9 mouse cellular contexts compared by ENCODE assay signal in genomic region chr7:19307739-19308453, GRCm38 (mm10). TPM values are rescaled to one million over a fixed set of nuclear protein-coding genes. Genes with fewer than 3 reads are reported as not detected.
A peak's percentile ranks its signal among the peaks of the same experiment; 100 is the strongest.
DNase-seq lines count a peak whose midpoint lies in the region; ATAC-seq and TF ChIP-seq lines count a peak whose summit lies in the region.
"Had no signal": no experiment of that assay in that cellular context is flagged by ENCODE, and none has a peak within 500 bp of the region (broad histone marks: within the 10 kb centered on the region; RNA-seq: fewer than 3 reads in every experiment).

No protein-coding gene starts in this region.

- peak overlapping the region; percentile 82 for H3K27ac ChIP-seq in embryonic facial prominence, embryonic 13.5 days
- H3K27ac ChIP-seq in limb, embryonic 14.5 days (replicated peaks; ENCODE audit: low read depth, low read length) = peak overlapping the region; percentile 71
- H3K27ac ChIP-seq in midbrain, embryonic 13.5 days = peak overlapping the region; percentile 49; the same call in 1 of the 2 replicates
- H3K27ac ChIP-seq in stomach, postnatal 0 days (replicated peaks) = peak overlapping the region; percentile 78

- peak overlapping the region; percentile 66 for H3K9ac ChIP-seq in embryonic facial prominence, embryonic 13.5 days
- H3K9ac ChIP-seq in limb, embryonic 14.5 days (ENCODE audit: low read depth, low read length, severe bottlenecking) = peak overlapping the region; percentile 64; the same call in 1 of the 2 replicates
- peak overlapping the region; percentile 36 for H3K9ac ChIP-seq in midbrain, embryonic 13.5 days (replicated peaks)
- H3K9ac ChIP-seq in stomach, postnatal 0 days (ENCODE audit: low read length) = peak overlapping the region; percentile 61

- H3K4me1 ChIP-seq in embryonic facial prominence, embryonic 13.5 days = peaks cover 39% of the 10 kb centered on the region
- H3K4me1 ChIP-seq in limb, embryonic 14.5 days (ENCODE audit: control insufficient read depth, insufficient read depth, low read length) = peaks cover 20% of the 10 kb centered on the region
- H3K4me1 ChIP-seq in midbrain, embryonic 13.5 days (replicated peaks) = peaks cover 43% of the 10 kb centered on the region
- H3K4me1 ChIP-seq in stomach, postnatal 0 days (replicated peaks; ENCODE audit: control insufficient read depth, insufficient read depth) = peaks cover 8% of the 10 kb centered on the region; the same call in 1 of the 2 replicates

- TF ChIP-seq POLR2A in limb, embryonic 14.5 days (IDR thresholded peaks at IDR 0.05; ENCODE audit: borderline replicate concordance, extremely low read depth, insufficient read depth, insufficient read length) = no peak

- 1% methylated on average over 18 of the region's 18 CpGs for WGBS in embryonic facial prominence, embryonic 13.5 days
- 2% methylated on average over 16 of the region's 18 CpGs for WGBS in limb, embryonic 14.5 days
- under 1% methylated on average over 17 of the region's 18 CpGs for WGBS in midbrain, embryonic 13.5 days
- WGBS in stomach, postnatal 0 days = 3% methylated on average over 15 of the region's 18 CpGs

- no peaks in the 10 kb centered on the region for H3K36me3 ChIP-seq in embryonic facial prominence, embryonic 13.5 days
- H3K36me3 ChIP-seq in limb, embryonic 14.5 days (ENCODE audit: control insufficient read depth, insufficient read depth, low read length) = no peaks in the 10 kb centered on the region
- H3K36me3 ChIP-seq in midbrain, embryonic 13.5 days = no peaks in the 10 kb centered on the region
- no peaks in the 10 kb centered on the region for H3K36me3 ChIP-seq in stomach, postnatal 0 days (ENCODE audit: control insufficient read depth, insufficient read depth, low read length)

- TF ChIP-seq EP300 in stomach, postnatal 0 days (optimal IDR thresholded peaks at IDR 0.05) = no peak

- H3K4me3 ChIP-seq in embryonic facial prominence, embryonic 13.5 days = peak overlapping the region; percentile 66
- peak overlapping the region; percentile 57 for H3K4me3 ChIP-seq in limb, embryonic 14.5 days (replicated peaks; ENCODE audit: low read length)
- peak overlapping the region; percentile 49 for H3K4me3 ChIP-seq in midbrain, embryonic 13.5 days (replicated peaks)
- H3K4me3 ChIP-seq in stomach, postnatal 0 days (ENCODE audit: low read depth, low read length) = peak overlapping the region; percentile 60

- H3K27me3 ChIP-seq in embryonic facial prominence, embryonic 13.5 days = peaks cover 54% of the 10 kb centered on the region
- H3K27me3 ChIP-seq in limb, embryonic 14.5 days (ENCODE audit: control insufficient read depth, insufficient read depth, low read length) = peaks cover 46% of the 10 kb centered on the region
- peaks cover 68% of the 10 kb centered on the region for H3K27me3 ChIP-seq in midbrain, embryonic 13.5 days
- H3K27me3 ChIP-seq in stomach, postnatal 0 days (ENCODE audit: control insufficient read depth, insufficient read depth, low read length) = peaks cover 3% of the 10 kb centered on the region; the same call in 1 of the 2 replicates

- TF ChIP-seq CTCF in stomach, postnatal 0 days (IDR thresholded peaks at IDR 0.05; ENCODE audit: low read depth) = peak; percentile 38

- peak; percentile 80 for DNase-seq in CD4-positive helper T cell, adult 2 months (ENCODE audit: low read depth, low spot score)
- peak; percentile 52 to 62 for DNase-seq in adrenal gland, adult 18-20 months (ENCODE audit: low spot score in 2 of 2)
- peak; percentile 82 to 84 for DNase-seq in heart, adult 9 months (ENCODE audit: low spot score in 2 of 2)
- DNase-seq in kidney, adult 9 months = peak; percentile 79
- peak; percentile 81 for DNase-seq in limb, embryonic 14.5 days (ENCODE audit: low spot score)
- peak; percentile 72 for DNase-seq in stomach, postnatal 0 days (ENCODE audit: low spot score)

- ATAC-seq in embryonic facial prominence, embryonic 13.5 days (ENCODE audit: insufficient number of reproducible peaks, insufficient read depth, low FRiP score, low TSS enrichment, low read depth) = 0 out of 2 replicates have a peak, but pooled peaks have one; percentile 50
- peak; percentile 60 for ATAC-seq in limb, embryonic 14.5 days (ENCODE audit: low FRiP score, low read depth)
- peak; percentile 65 for ATAC-seq in midbrain, embryonic 13.5 days
- ATAC-seq in stomach, postnatal 0 days (ENCODE audit: low FRiP score, low TSS enrichment) = peak; percentile 50

- H3K9me3 ChIP-seq in embryonic facial prominence, embryonic 13.5 days = no peaks in the 10 kb centered on the region
- no peaks in the 10 kb centered on the region for H3K9me3 ChIP-seq in limb, embryonic 14.5 days (ENCODE audit: control insufficient read depth, low read length)
- H3K9me3 ChIP-seq in midbrain, embryonic 13.5 days = no peaks in the 10 kb centered on the region
- H3K9me3 ChIP-seq in stomach, postnatal 0 days (ENCODE audit: control insufficient read depth, low read length) = no peaks in the 10 kb centered on the region

- H3K4me2 ChIP-seq in embryonic facial prominence, embryonic 13.5 days = peak overlapping the region; percentile 99
- peak overlapping the region; percentile 92 for H3K4me2 ChIP-seq in limb, embryonic 14.5 days (replicated peaks; ENCODE audit: low read depth, low read length, severe bottlenecking)
- H3K4me2 ChIP-seq in midbrain, embryonic 13.5 days (replicated peaks) = peak overlapping the region; percentile 81
- peak overlapping the region; percentile 99 for H3K4me2 ChIP-seq in stomach, postnatal 0 days (replicated peaks; ENCODE audit: low read depth)

RNA-seq across cellular contexts. Expression of gene Fosb, which starts 2.0 kb away (rescaled TPM):
- total RNA-seq in adrenal gland, adult 18-20 months (2021) = 10 to 100 TPM; 15.9 to 23.2 TPM
- polyA plus RNA-seq in embryonic facial prominence, embryonic 13.5 days (2015; fragmentation: Nextera tagmentation; extraction: Ambion mirVana) = 0.06 and 0.23 TPM in 2 replicates
- 0.69 and 0.88 TPM in 2 replicates for polyA plus RNA-seq in limb, embryonic 14.5 days (2012; rRNA removed)
- 0.14 and 0.28 TPM in 2 replicates for polyA plus RNA-seq in limb, embryonic 14.5 days (2014; fragmentation: Nextera tagmentation; extraction: Ambion mirVana)
- not detected in 2 replicates for polyA plus RNA-seq in midbrain, embryonic 13.5 days (2015; fragmentation: Nextera tagmentation; extraction: Ambion mirVana)
- 0.21 and 0.38 TPM in 2 replicates for polyA plus RNA-seq in stomach, postnatal 0 days (2015; fragmentation: Nextera tagmentation; extraction: Ambion mirVana)

RNA-seq across cellular contexts. Expression of gene Rtn2, which starts 25.5 kb away (rescaled TPM):
- 1 to 10 TPM; 5.0 to 8.6 TPM for total RNA-seq in adrenal gland, adult 18-20 months (2021)
- polyA plus RNA-seq in embryonic facial prominence, embryonic 13.5 days (2015; fragmentation: Nextera tagmentation; extraction: Ambion mirVana) = 10.2 and 11.7 TPM in 2 replicates
- polyA plus RNA-seq in limb, embryonic 14.5 days (2012; rRNA removed) = 44.3 and 59.4 TPM in 2 replicates
- polyA plus RNA-seq in limb, embryonic 14.5 days (2014; fragmentation: Nextera tagmentation; extraction: Ambion mirVana) = 22.5 and 30.6 TPM in 2 replicates
- 97.4 and 102 TPM in 2 replicates for polyA plus RNA-seq in midbrain, embryonic 13.5 days (2015; fragmentation: Nextera tagmentation; extraction: Ambion mirVana)
- polyA plus RNA-seq in stomach, postnatal 0 days (2015; fragmentation: Nextera tagmentation; extraction: Ambion mirVana) = 10.1 and 12.1 TPM in 2 replicates

RNA-seq across cellular contexts. Expression of gene Ppm1n, which starts 28.0 kb away (rescaled TPM):
- not detected for total RNA-seq in adrenal gland, adult 18-20 months (2021)
- polyA plus RNA-seq in embryonic facial prominence, embryonic 13.5 days (2015; fragmentation: Nextera tagmentation; extraction: Ambion mirVana) = not detected in 2 replicates
- polyA plus RNA-seq in limb, embryonic 14.5 days (2012; rRNA removed) = not detected in 2 replicates
- not detected in 2 replicates for polyA plus RNA-seq in limb, embryonic 14.5 days (2014; fragmentation: Nextera tagmentation; extraction: Ambion mirVana)
- polyA plus RNA-seq in midbrain, embryonic 13.5 days (2015; fragmentation: Nextera tagmentation; extraction: Ambion mirVana) = 0.34 and 0.88 TPM in 2 replicates
- polyA plus RNA-seq in stomach, postnatal 0 days (2015; fragmentation: Nextera tagmentation; extraction: Ambion mirVana) = 0.17 and 0.21 TPM in 2 replicates
- total RNA-seq: gastrocnemius, postnatal 4 days had no signal

RNA-seq across cellular contexts. Expression of gene Vasp, which starts 36.3 kb away (rescaled TPM):
- 10 to 100 TPM; 42.9 to 56.4 TPM for total RNA-seq in adrenal gland, adult 18-20 months (2021)
- 57.3 and 64.0 TPM in 2 replicates for polyA plus RNA-seq in embryonic facial prominence, embryonic 13.5 days (2015; fragmentation: Nextera tagmentation; extraction: Ambion mirVana)
- 126 and 169 TPM in 2 replicates for polyA plus RNA-seq in limb, embryonic 14.5 days (2012; rRNA removed)
- polyA plus RNA-seq in limb, embryonic 14.5 days (2014; fragmentation: Nextera tagmentation; extraction: Ambion mirVana) = 66.7 and 67.0 TPM in 2 replicates
- polyA plus RNA-seq in midbrain, embryonic 13.5 days (2015; fragmentation: Nextera tagmentation; extraction: Ambion mirVana) = 28.6 and 38.0 TPM in 2 replicates
- 108 and 120 TPM in 2 replicates for polyA plus RNA-seq in stomach, postnatal 0 days (2015; fragmentation: Nextera tagmentation; extraction: Ambion mirVana)

RNA-seq across cellular contexts. Expression of gene Ercc1, which starts 36.7 kb away (rescaled TPM):
- total RNA-seq in adrenal gland, adult 18-20 months (2021) = 10 to 100 TPM; 31.2 to 41.0 TPM
- 93.2 and 106 TPM in 2 replicates for polyA plus RNA-seq in embryonic facial prominence, embryonic 13.5 days (2015; fragmentation: Nextera tagmentation; extraction: Ambion mirVana)
- 72.3 and 93.5 TPM in 2 replicates for polyA plus RNA-seq in limb, embryonic 14.5 days (2012; rRNA removed)
- 74.3 and 86.1 TPM in 2 replicates for polyA plus RNA-seq in limb, embryonic 14.5 days (2014; fragmentation: Nextera tagmentation; extraction: Ambion mirVana)
- 84.1 and 91.9 TPM in 2 replicates for polyA plus RNA-seq in midbrain, embryonic 13.5 days (2015; fragmentation: Nextera tagmentation; extraction: Ambion mirVana)
- 32.8 and 36.9 TPM in 2 replicates for polyA plus RNA-seq in stomach, postnatal 0 days (2015; fragmentation: Nextera tagmentation; extraction: Ambion mirVana)

Comparison
In these comparisons a context has a peak if more than half of its experiments do, and no peak if none do; other contexts are left out.
1. Peak in every context shown above with its lines: DNase-seq, ATAC-seq, H3K4me3 ChIP-seq and H3K27ac ChIP-seq.